Mouse (Mus musculus): ENCODE measurements around the gene Adamts5.

The Adamts5 gene

GRCm38 (mm10) chr16:85901581-85901910, at the start of gene Adamts5:
Gene Adamts5, minus strand, starts transcription at chr16:85901828.
- peaks cover 57% of the 10 kb centered on the region for H3K27me3 ChIP-seq (ENCODE audit: insufficient read depth, low read length)
- H3K4me1 ChIP-seq (replicated peaks; ENCODE audit: low read depth, low read length): peaks cover 17% of the 10 kb centered on the region
- H3K9me3 ChIP-seq (ENCODE audit: low read length): no peaks in the 10 kb centered on the region
- H3K36me3 ChIP-seq (ENCODE audit: insufficient read depth, low read length): no peaks in the 10 kb centered on the region
- TF ChIP-seq CTCF (conservative IDR thresholded peaks at IDR 0.05; ENCODE audit: low read length) (no peak), NANOG (IDR thresholded peaks at IDR 0.05; ENCODE audit: borderline replicate concordance, low read length) (no peak), POU5F1 (IDR thresholded peaks at IDR 0.05; ENCODE audit: borderline replicate concordance, low read length) (no peak)
- peak within 1 kb of the TSS; percentile 72 for H3K4me3 ChIP-seq (replicated peaks; ENCODE audit: low read length)

DNA sequence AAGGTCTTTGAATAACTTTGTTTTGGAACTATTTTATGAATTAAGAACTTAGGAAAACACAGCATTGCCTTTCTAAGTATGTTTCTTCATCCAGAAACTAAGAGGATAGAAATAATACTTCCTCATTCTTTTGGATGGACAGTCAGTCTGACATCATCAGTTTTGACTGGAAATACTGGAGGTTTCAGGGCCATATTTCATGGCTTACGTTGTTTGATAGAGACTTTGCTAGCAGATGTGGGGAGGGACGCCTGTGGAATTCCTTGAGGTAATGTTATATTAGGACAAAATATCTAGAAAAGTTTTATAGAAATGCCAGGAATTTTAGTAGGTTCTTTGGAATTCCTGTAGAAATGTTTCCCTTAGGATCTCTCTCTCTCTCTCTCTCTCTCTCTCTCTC, 48.7 kb upstream of the Adamts5 start:
- TF ChIP-seq CTCF (conservative IDR thresholded peaks at IDR 0.05; ENCODE audit: low read length): no peak
- no peak for TF ChIP-seq NANOG (IDR thresholded peaks at IDR 0.05; ENCODE audit: borderline replicate concordance, low read length)
- TF ChIP-seq POU5F1 (IDR thresholded peaks at IDR 0.05; ENCODE audit: borderline replicate concordance, low read length): no peak
- H3K27me3 ChIP-seq (ENCODE audit: insufficient read depth, low read length): no peaks in the 10 kb centered on the region

DNA sequence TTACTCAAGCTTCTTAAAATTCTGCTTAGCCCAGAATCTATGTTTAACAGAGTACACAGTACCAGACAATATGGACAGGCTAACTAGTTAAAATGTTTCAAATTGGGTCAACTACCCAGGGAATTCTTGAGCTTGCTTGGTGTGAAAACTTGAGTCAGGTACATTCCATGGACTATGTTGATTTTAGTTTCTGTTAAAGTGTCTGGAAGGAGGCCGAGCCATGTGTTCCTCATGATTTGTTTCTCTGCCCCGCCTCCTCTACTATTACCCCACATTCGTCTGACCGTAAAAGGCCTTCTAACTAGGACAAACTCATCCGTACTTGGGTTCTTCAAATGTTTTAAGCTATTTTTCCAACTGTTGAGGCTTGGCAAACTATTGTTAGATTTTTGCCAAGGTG, 24.4 kb upstream of the Adamts5 start:
- Histone ChIP-seq H3K4me3 (replicated peaks; ENCODE audit: low read length) (no peak overlapping the region), H3K27me3 (ENCODE audit: insufficient read depth, low read length) (no peaks in the 10 kb centered on the region), H3K9me3 (ENCODE audit: low read length) (peaks cover 9% of the 10 kb centered on the region), H3K4me1 (replicated peaks; ENCODE audit: low read depth, low read length) (no peaks in the 10 kb centered on the region), H3K36me3 (ENCODE audit: insufficient read depth, low read length) (no peaks in the 10 kb centered on the region)
- TF ChIP-seq CTCF (conservative IDR thresholded peaks at IDR 0.05; ENCODE audit: low read length) (no peak), NANOG (IDR thresholded peaks at IDR 0.05; ENCODE audit: borderline replicate concordance, low read length) (no peak), POU5F1 (IDR thresholded peaks at IDR 0.05; ENCODE audit: borderline replicate concordance, low read length) (no peak)

More for the DNA sequence above, 48.7 kb upstream of the Adamts5 start:
- Histone ChIP-seq H3K4me3 (replicated peaks; ENCODE audit: low read length) (no peak overlapping the region), H3K9me3 (ENCODE audit: low read length) (no peaks in the 10 kb centered on the region), H3K36me3 (ENCODE audit: insufficient read depth, low read length) (no peaks in the 10 kb centered on the region), H3K4me1 (replicated peaks; ENCODE audit: low read depth, low read length) (no peaks in the 10 kb centered on the region)

DNA sequence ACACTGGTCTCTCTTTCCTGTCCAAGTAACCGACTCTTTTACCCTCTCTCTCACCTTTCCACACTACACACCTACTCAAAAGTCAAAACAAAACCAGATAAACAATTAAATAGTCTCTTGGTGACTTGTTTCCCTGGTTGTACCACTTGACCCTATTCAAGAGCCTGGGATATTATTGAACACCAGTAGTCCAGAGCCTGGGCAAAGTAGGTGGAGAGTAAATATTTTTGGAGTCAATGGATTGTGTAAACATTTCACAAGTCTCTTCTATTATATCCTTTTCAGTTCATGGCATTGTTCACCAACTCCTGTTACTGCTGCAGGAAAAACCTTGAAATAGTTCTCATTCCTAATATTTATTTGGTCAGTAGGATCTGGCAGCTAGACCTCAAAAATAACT, 20.8 kb upstream of the Adamts5 start:
- Histone ChIP-seq H3K36me3 (ENCODE audit: insufficient read depth, low read length) (no peaks in the 10 kb centered on the region), H3K27me3 (ENCODE audit: insufficient read depth, low read length) (no peaks in the 10 kb centered on the region), H3K9me3 (ENCODE audit: low read length) (no peaks in the 10 kb centered on the region), H3K4me3 (replicated peaks; ENCODE audit: low read length) (no peak overlapping the region), H3K4me1 (replicated peaks; ENCODE audit: low read depth, low read length) (no peaks in the 10 kb centered on the region)
- no peak for TF ChIP-seq NANOG (IDR thresholded peaks at IDR 0.05; ENCODE audit: borderline replicate concordance, low read length)
- TF ChIP-seq POU5F1 (IDR thresholded peaks at IDR 0.05; ENCODE audit: borderline replicate concordance, low read length): no peak
- no peak for TF ChIP-seq CTCF (conservative IDR thresholded peaks at IDR 0.05; ENCODE audit: low read length)

DNA sequence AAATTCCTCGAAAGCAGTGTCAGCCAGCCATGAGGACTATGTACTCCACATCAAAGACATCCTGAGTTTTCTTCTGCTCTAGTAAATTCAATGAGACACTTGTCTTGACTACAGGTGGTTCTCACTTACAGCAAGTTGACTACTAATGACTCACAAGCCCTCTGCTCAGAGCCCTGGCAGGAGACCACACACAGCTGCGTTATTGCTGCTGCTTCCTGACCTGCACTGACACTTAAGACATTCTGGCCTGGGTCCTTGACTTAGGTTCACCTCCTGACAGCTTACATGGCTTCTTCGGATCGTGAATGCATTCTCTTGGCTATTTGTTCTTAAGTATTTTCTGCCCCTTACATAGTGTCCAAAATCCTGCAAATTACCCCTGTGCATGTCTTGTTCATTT, 18.5 kb upstream of the Adamts5 start:
- H3K9me3 ChIP-seq (ENCODE audit: low read length): no peaks in the 10 kb centered on the region
- H3K4me1 ChIP-seq (replicated peaks; ENCODE audit: low read depth, low read length): no peaks in the 10 kb centered on the region
- no peaks in the 10 kb centered on the region for H3K36me3 ChIP-seq (ENCODE audit: insufficient read depth, low read length)
- no peak for TF ChIP-seq POU5F1 (IDR thresholded peaks at IDR 0.05; ENCODE audit: borderline replicate concordance, low read length)
- no peak for TF ChIP-seq NANOG (IDR thresholded peaks at IDR 0.05; ENCODE audit: borderline replicate concordance, low read length)
- TF ChIP-seq CTCF (conservative IDR thresholded peaks at IDR 0.05; ENCODE audit: low read length): no peak
- no peaks in the 10 kb centered on the region for H3K27me3 ChIP-seq (ENCODE audit: insufficient read depth, low read length)
- H3K4me3 ChIP-seq (replicated peaks; ENCODE audit: low read length): no peak overlapping the region

DNA sequence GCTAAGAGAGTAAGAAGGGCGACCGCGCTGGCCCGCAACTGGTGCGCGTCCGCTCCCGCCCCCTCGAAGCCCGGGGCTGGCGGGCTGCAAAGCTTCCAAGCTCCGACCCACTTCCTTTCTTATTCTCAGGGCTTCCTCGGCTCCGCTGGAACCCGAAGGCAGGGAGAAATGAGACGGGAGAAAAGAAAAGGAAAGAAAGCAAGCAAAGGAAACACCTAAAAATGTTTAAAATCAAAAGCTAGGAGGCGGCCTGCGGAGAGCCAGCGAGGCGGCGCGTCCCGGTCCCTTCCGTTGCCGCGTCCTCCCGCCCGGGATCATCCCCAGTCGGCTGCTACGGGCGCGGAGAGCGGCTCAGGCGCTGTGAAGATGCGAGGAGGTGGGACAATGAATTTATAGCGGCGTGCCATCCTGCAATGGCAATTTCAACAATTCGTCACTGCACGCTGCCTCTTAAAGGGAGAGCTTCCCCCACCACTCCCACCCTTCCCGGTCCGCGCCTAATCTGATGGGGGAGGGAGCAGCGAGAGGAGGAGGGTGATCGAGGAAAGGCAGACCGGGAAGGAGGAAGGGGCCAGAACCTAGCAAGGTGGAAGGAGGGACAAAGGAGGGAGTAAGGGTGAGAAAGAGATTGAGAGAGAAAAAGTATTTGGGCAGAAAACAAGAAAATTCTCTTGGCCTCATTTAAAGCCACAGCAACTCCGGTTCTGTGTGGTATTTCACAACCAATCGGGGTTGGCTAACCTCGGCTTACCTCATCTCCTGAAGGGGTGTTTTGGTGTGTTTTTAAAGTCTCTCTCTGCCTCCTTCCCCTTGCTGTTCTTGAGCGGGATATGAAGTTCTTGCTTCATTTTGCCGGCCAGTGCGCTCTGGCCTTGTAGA, 687 bp downstream of the Adamts5 start:
- no peaks in the 10 kb centered on the region for H3K9me3 ChIP-seq (ENCODE audit: low read length)
- H3K36me3 ChIP-seq (ENCODE audit: insufficient read depth, low read length): no peaks in the 10 kb centered on the region
- H3K4me1 ChIP-seq (replicated peaks; ENCODE audit: low read depth, low read length): peaks cover 17% of the 10 kb centered on the region
- no peak for TF ChIP-seq NANOG (IDR thresholded peaks at IDR 0.05; ENCODE audit: borderline replicate concordance, low read length)
- TF ChIP-seq POU5F1 (IDR thresholded peaks at IDR 0.05; ENCODE audit: borderline replicate concordance, low read length): no peak
- no peak for TF ChIP-seq CTCF (conservative IDR thresholded peaks at IDR 0.05; ENCODE audit: low read length)
- peaks cover 57% of the 10 kb centered on the region for H3K27me3 ChIP-seq (ENCODE audit: insufficient read depth, low read length)
- peak overlapping the region; percentile 72 for H3K4me3 ChIP-seq (replicated peaks; ENCODE audit: low read length)

- no peaks in the 10 kb centered on the region for H3K9me3 ChIP-seq (ENCODE audit: low read length)
- H3K4me1 ChIP-seq (replicated peaks; ENCODE audit: low read depth, low read length): peaks cover 17% of the 10 kb centered on the region
- H3K4me3 ChIP-seq (replicated peaks; ENCODE audit: low read length): peak overlapping the region; percentile 75
- TF ChIP-seq NANOG (IDR thresholded peaks at IDR 0.05; ENCODE audit: borderline replicate concordance, low read length): no peak
- TF ChIP-seq POU5F1 (IDR thresholded peaks at IDR 0.05; ENCODE audit: borderline replicate concordance, low read length): no peak
- no peak for TF ChIP-seq CTCF (conservative IDR thresholded peaks at IDR 0.05; ENCODE audit: low read length)
- H3K27me3 ChIP-seq (ENCODE audit: insufficient read depth, low read length): peaks cover 57% of the 10 kb centered on the region
- no peaks in the 10 kb centered on the region for H3K36me3 ChIP-seq (ENCODE audit: insufficient read depth, low read length)
Measured at GRCm38 (mm10) chr16:85899790-85900587, 1.6 kb downstream of the Adamts5 start.

GRCm38 (mm10) chr16:85899301-85899721, 2.3 kb downstream of the Adamts5 start:
- no peaks in the 10 kb centered on the region for H3K36me3 ChIP-seq (ENCODE audit: insufficient read depth, low read length)
- peaks cover 51% of the 10 kb centered on the region for H3K27me3 ChIP-seq (ENCODE audit: insufficient read depth, low read length)
- peak overlapping the region; percentile 75 for H3K4me3 ChIP-seq (replicated peaks; ENCODE audit: low read length)
- no peaks in the 10 kb centered on the region for H3K9me3 ChIP-seq (ENCODE audit: low read length)
- TF ChIP-seq NANOG (IDR thresholded peaks at IDR 0.05; ENCODE audit: borderline replicate concordance, low read length) (no peak), CTCF (conservative IDR thresholded peaks at IDR 0.05; ENCODE audit: low read length) (no peak), POU5F1 (IDR thresholded peaks at IDR 0.05; ENCODE audit: borderline replicate concordance, low read length) (no peak)
- H3K4me1 ChIP-seq (replicated peaks; ENCODE audit: low read depth, low read length): peaks cover 17% of the 10 kb centered on the region

All from E14TG2a.4 (cell line).